In genomic region chr17:14203121-14203941, GRCm38 (mm10) we compare ENCODE assay signal across 8 mouse cellular contexts. TPM values are rescaled to one million over a fixed set of nuclear protein-coding genes. Genes with fewer than 3 reads are reported as not detected.
DNase-seq lines count a peak whose midpoint lies in the region; ATAC-seq and TF ChIP-seq lines count a peak whose summit lies in the region.

No protein-coding gene starts in this region.

- ATAC-seq in heart, embryonic 13.5 days (ENCODE audit: extremely low read depth, insufficient number of reproducible peaks, low FRiP score, low TSS enrichment), result peak; percentile 28
- peak; percentile 67 for ATAC-seq in kidney, postnatal 0 days (replicated peaks; ENCODE audit: low FRiP score, low read depth)
- ATAC-seq in liver, embryonic 12.5 days, result peak; percentile 66
- ATAC-seq in neural tube, embryonic 11.5 days (ENCODE audit: insufficient read depth, low FRiP score, low TSS enrichment), result peak; percentile 21

- peaks cover 84% of the 10 kb centered on the region for H3K27me3 ChIP-seq in heart, embryonic 13.5 days (replicated peaks)
- peaks cover 10% of the 10 kb centered on the region; the same call in 1 of the 2 replicates for H3K27me3 ChIP-seq in kidney, postnatal 0 days (ENCODE audit: insufficient read depth, low read length)
- H3K27me3 ChIP-seq in liver, embryonic 12.5 days (replicated peaks), result peaks cover 82% of the 10 kb centered on the region
- peaks cover 49% of the 10 kb centered on the region for H3K27me3 ChIP-seq in neural tube, embryonic 11.5 days (ENCODE audit: control insufficient read depth, insufficient read depth, low read length)

- H3K4me1 ChIP-seq in heart, embryonic 13.5 days, result peaks cover 44% of the 10 kb centered on the region
- peaks cover 16% of the 10 kb centered on the region; the same call in 1 of the 2 replicates for H3K4me1 ChIP-seq in kidney, postnatal 0 days (replicated peaks; ENCODE audit: insufficient read depth, low read length)
- peaks cover 13% of the 10 kb centered on the region; the same call in 1 of the 2 replicates for H3K4me1 ChIP-seq in liver, embryonic 12.5 days
- peaks cover 7% of the 10 kb centered on the region; the same call in 1 of the 2 replicates for H3K4me1 ChIP-seq in neural tube, embryonic 11.5 days (ENCODE audit: control insufficient read depth, insufficient read depth, low read length)

- peak overlapping the region; percentile 85 for H3K9ac ChIP-seq in heart, embryonic 13.5 days
- peak overlapping the region; percentile 90 for H3K9ac ChIP-seq in kidney, postnatal 0 days (ENCODE audit: low read depth, low read length)
- H3K9ac ChIP-seq in liver, embryonic 12.5 days, result peak overlapping the region; percentile 44
- H3K9ac ChIP-seq in neural tube, embryonic 11.5 days (ENCODE audit: low read length), result peak overlapping the region; percentile 52

- peak overlapping the region; percentile 76 for H3K4me3 ChIP-seq in heart, embryonic 13.5 days
- H3K4me3 ChIP-seq in kidney, postnatal 0 days (replicated peaks; ENCODE audit: low read depth, low read length), result peak overlapping the region; percentile 77
- peak overlapping the region; percentile 54 for H3K4me3 ChIP-seq in liver, embryonic 12.5 days
- peak overlapping the region; percentile 47 for H3K4me3 ChIP-seq in neural tube, embryonic 11.5 days (ENCODE audit: low read depth, low read length)

- peak overlapping the region; percentile 92 for H3K4me2 ChIP-seq in heart, embryonic 13.5 days
- peak overlapping the region; percentile 80 for H3K4me2 ChIP-seq in kidney, postnatal 0 days (ENCODE audit: low read length)
- H3K4me2 ChIP-seq in liver, embryonic 12.5 days, result peak overlapping the region; percentile 61
- peak overlapping the region; percentile 92 for H3K4me2 ChIP-seq in neural tube, embryonic 11.5 days (ENCODE audit: low read depth)

- no peaks in the 10 kb centered on the region for H3K36me3 ChIP-seq in heart, embryonic 13.5 days
- peaks cover 1% of the 10 kb centered on the region; the same call in 1 of the 2 replicates for H3K36me3 ChIP-seq in kidney, postnatal 0 days (ENCODE audit: insufficient read depth, low read length)
- no peaks in the 10 kb centered on the region for H3K36me3 ChIP-seq in liver, embryonic 12.5 days
- H3K36me3 ChIP-seq in neural tube, embryonic 11.5 days (ENCODE audit: control insufficient read depth, insufficient read depth, low read length), result no peaks in the 10 kb centered on the region

- H3K27ac ChIP-seq in heart, embryonic 13.5 days (replicated peaks), result peak overlapping the region; percentile 66
- H3K27ac ChIP-seq in kidney, postnatal 0 days, result peak overlapping the region; percentile 97
- H3K27ac ChIP-seq in liver, embryonic 12.5 days, result peak overlapping the region; percentile 36; the same call in 1 of the 2 replicates
- no peak overlapping the region for H3K27ac ChIP-seq in neural tube, embryonic 11.5 days (ENCODE audit: low read depth, low read length)

- DNase-seq in cerebellum, adult 9-11 months, result peak; percentile 21
- DNase-seq in cerebellum, adult 9-10 months, result no peak
- DNase-seq in embryo, embryonic 9.5 days (ENCODE audit: extremely low spot score), result peak; percentile 65
- DNase-seq in kidney, postnatal 0 days (ENCODE audit: low spot score), result peak; percentile 54
- peak; percentile 65 for DNase-seq in neural tube, embryonic 11.5 days (ENCODE audit: low spot score)
- DNase-seq in yolk sac, embryonic 10.5 days (ENCODE audit: low spot score), result peak; percentile 87

- under 1% methylated on average over 97 of the region's 97 CpGs for whole genome bisulfite sequencing in heart, embryonic 13.5 days
- WGBS in kidney, postnatal 0 days, result under 1% methylated on average over 97 of the region's 97 CpGs
- WGBS in liver, embryonic 12.5 days (ENCODE audit: insufficient replicate concordance), result under 1% methylated on average over 97 of the region's 97 CpGs
- WGBS in neural tube, embryonic 11.5 days, result under 1% methylated on average over 84 of the region's 97 CpGs

- no peak for TF ChIP-seq CTCF in kidney, postnatal 0 days (IDR thresholded peaks at IDR 0.05; ENCODE audit: low read depth)

- no peaks in the 10 kb centered on the region for H3K9me3 ChIP-seq in heart, embryonic 13.5 days
- no peaks in the 10 kb centered on the region for H3K9me3 ChIP-seq in kidney, postnatal 0 days (replicated peaks; ENCODE audit: low read length)
- H3K9me3 ChIP-seq in liver, embryonic 12.5 days (replicated peaks), result no peaks in the 10 kb centered on the region
- no peaks in the 10 kb centered on the region for H3K9me3 ChIP-seq in neural tube, embryonic 11.5 days (ENCODE audit: control insufficient read depth, low read length)

RNA-seq across cellular contexts. Expression of gene Dact2, which starts 0.8 kb away (rescaled TPM):
- polyA plus RNA-seq in heart, embryonic 13.5 days (2015; fragmentation: Nextera tagmentation; extraction: Ambion mirVana), result 1.5 and 2.6 TPM in 2 replicates
- 14.8 and 16.0 TPM in 2 replicates for polyA plus RNA-seq in kidney, postnatal 0 days (2015; fragmentation: Nextera tagmentation; extraction: Ambion mirVana)
- 0.85 and 1.4 TPM in 2 replicates for polyA plus RNA-seq in liver, embryonic 12.5 days (2016; fragmentation: Nextera tagmentation; extraction: Ambion mirVana)
- 1.1 and 1.4 TPM in 2 replicates for polyA plus RNA-seq in neural tube, embryonic 11.5 days (2014; fragmentation: Nextera tagmentation; extraction: Ambion mirVana)
